Mouse (Mus musculus): ENCODE results near the gene Ahsa1. TPM values are rescaled to one million over a fixed set of nuclear protein-coding genes. Genes with fewer than 3 reads are reported as not detected.
"Not testable (repeated sequence)": the region's sequence is repeated elsewhere in the genome, so short reads cannot be mapped to it uniquely, and the experiment has no call there.

The Ahsa1 gene
- 100 to 1,000 TPM; 192 to 196 TPM for total RNA-seq (2021)
- long read RNA-seq, transcript Ahsa1-201 (9 exons, 1,377 nt): major isoform, 137 of 145 reads
- long read RNA-seq, partial matches to known transcripts: 3 of 145 reads
- long read RNA-seq, other reads (novel, unspliced or antisense): 3 of 145 reads

GRCm38 (mm10) chr12:87266108-87266826, at the start of gene Ahsa1, which contains the start of gene Vipas39:
Gene Ahsa1 (plus strand): TSS chr12:87266479.
Gene Vipas39 (minus strand): TSS chr12:87266256.
- DNase-seq (ENCODE audit: low spot score in 2 of 2): peak; percentile 90 to 96

- DNase-seq (ENCODE audit: low spot score in 2 of 2): no peak
These were observed 48.7 kb upstream of the Ahsa1 start for GRCm38 (mm10) chr12:87217596-87217995.

- DNase-seq (ENCODE audit: low spot score in 2 of 2): no peak
These were observed 46.9 kb upstream of the Ahsa1 start for GRCm38 (mm10) chr12:87219362-87219761.

- no peak for DNase-seq (ENCODE audit: low spot score in 2 of 2)
These were observed 41.3 kb upstream of the Ahsa1 start for GRCm38 (mm10) chr12:87224950-87225349.

- DNase-seq (ENCODE audit: low spot score in 2 of 2): no peak
These were observed 39.5 kb upstream of the Ahsa1 start for GRCm38 (mm10) chr12:87226801-87227200.

- DNase-seq (ENCODE audit: low spot score in 2 of 2): no peak
These were observed 36.6 kb upstream of the Ahsa1 start for GRCm38 (mm10) chr12:87229633-87230032.

- no peak for DNase-seq (ENCODE audit: low spot score in 2 of 2)
These were observed 35.8 kb upstream of the Ahsa1 start for GRCm38 (mm10) chr12:87230379-87230895.

GRCm38 (mm10) chr12:87236882-87237483, 29.3 kb upstream of the Ahsa1 start:
- DNase-seq (ENCODE audit: low spot score in 2 of 2): no peak

- peak in 1 of 2 experiments; percentile 15 for DNase-seq (ENCODE audit: low spot score in 2 of 2)
These were observed 27.6 kb upstream of the Ahsa1 start, which contains the start of gene Noxred1 for GRCm38 (mm10) chr12:87238632-87239031. Gene Noxred1 (minus strand): TSS chr12:87238732.

GRCm38 (mm10) chr12:87250161-87250560, 16.1 kb upstream of the Ahsa1 start:
- DNase-seq (ENCODE audit: low spot score in 2 of 2): no peak

- DNase-seq (ENCODE audit: low spot score in 2 of 2): no peak
These were observed 12.4 kb upstream of the Ahsa1 start for GRCm38 (mm10) chr12:87253878-87254277.

- no peak for DNase-seq (ENCODE audit: low spot score in 2 of 2)
These were observed 9.7 kb upstream of the Ahsa1 start for GRCm38 (mm10) chr12:87256629-87257028.

- DNase-seq (ENCODE audit: low spot score in 2 of 2): no peak
These were observed 5.7 kb upstream of the Ahsa1 start for GRCm38 (mm10) chr12:87260562-87260961.

GRCm38 (mm10) chr12:87265444-87265843, 835 bp upstream of the Ahsa1 start:
- no peak for DNase-seq (ENCODE audit: low spot score in 2 of 2)

GRCm38 (mm10) chr12:87266827-87267603, 736 bp downstream of the Ahsa1 start:
- peak in 1 of 2 experiments; percentile 21 for DNase-seq (ENCODE audit: low spot score in 2 of 2)

- DNase-seq (ENCODE audit: low spot score in 2 of 2): peak in 1 of 2 experiments; percentile 40
These were observed 1.4 kb downstream of the Ahsa1 start for GRCm38 (mm10) chr12:87267682-87268081.

- no peak for DNase-seq (ENCODE audit: low spot score in 2 of 2)
These were observed 8.9 kb downstream of the Ahsa1 start for GRCm38 (mm10) chr12:87274853-87275831.

- DNase-seq (ENCODE audit: low spot score in 2 of 2): not testable (repeated sequence)
These were observed 11.0 kb downstream of the Ahsa1 start for GRCm38 (mm10) chr12:87277251-87277650.

GRCm38 (mm10) chr12:87278118-87278730, 11.9 kb downstream of the Ahsa1 start:
- DNase-seq (ENCODE audit: low spot score in 2 of 2): no peak

GRCm38 (mm10) chr12:87279350-87279749, 13.1 kb downstream of the Ahsa1 start:
- DNase-seq (ENCODE audit: low spot score in 2 of 2): no peak
